Mouse (Mus musculus) neural tube, embryonic 13.5 days (tissue): ENCODE data around the gene Abt1. TPM values are rescaled to one million over a fixed set of nuclear protein-coding genes. Genes with fewer than 3 reads are reported as not detected.
"Not testable (repeated sequence)": the region's sequence is repeated elsewhere in the genome, so short reads cannot be mapped to it uniquely, and the experiment has no call there.

ENCODE experiments used
- ATAC-seq: fragments of 200-750 bp; cut with Nextera tagmentation; 2 replicates; pipeline ENCODE4 v1.8.0; 2017; ENCODE audit warnings: low read depth, mild to moderate bottlenecking, moderate TSS enrichment, moderate library complexity
- H3K27ac ChIP-seq: fragments of 300-500 bp; sonication (generic); replicated peaks from 2 replicates; pipeline ENCODE4 v1.5.1; 2015; ENCODE audit warnings: moderate library complexity, mild to moderate bottlenecking, inconsistent platforms
- H3K27me3 ChIP-seq: fragments of 300-500 bp; sonication (generic); 2 replicates; pipeline ENCODE4 v1.6.1; 2015; ENCODE audit warnings: mild to moderate bottlenecking, inconsistent platforms
- H3K36me3 ChIP-seq: fragments of 300-500 bp; sonication (generic); 2 replicates; pipeline ENCODE4 v1.6.1; 2015; ENCODE audit warnings: mild to moderate bottlenecking, inconsistent platforms
- H3K4me1 ChIP-seq: fragments of 300-500 bp; sonication (generic); replicated peaks from 2 replicates; pipeline ENCODE4 v1.6.1; 2015; ENCODE audit warnings: inconsistent platforms
- H3K4me2 ChIP-seq: fragments of 300-500 bp; sonication (generic); 2 replicates; pipeline ENCODE4 v1.6.1; 2015; ENCODE audit warnings: inconsistent platforms, mild to moderate bottlenecking, moderate library complexity
- H3K4me3 ChIP-seq: fragments of 300-500 bp; sonication (generic); 2 replicates; pipeline ENCODE4 v1.5.1; 2015; ENCODE audit warnings: mild to moderate bottlenecking, inconsistent platforms
- H3K9ac ChIP-seq: fragments of 300-500 bp; sonication (generic); 2 replicates; pipeline ENCODE4 v1.6.1; 2015; ENCODE audit warnings: moderate library complexity, mild to moderate bottlenecking, inconsistent platforms
- H3K9me3 ChIP-seq: fragments of 300-500 bp; sonication (generic); 2 replicates; pipeline ENCODE4 v1.6.1; 2016; ENCODE audit warnings: inconsistent platforms
- WGBS: fragments of 180-500 bp; shearing (Covaris S2); methylation state at CpG from one replicate; pipeline ENCODE4 v1.1.7; 2015; 5-methylcytosine and 5-hydroxymethylcytosine counted together
- polyA plus RNA-seq: library from polyadenylated mRNA; unstranded; fragments of >200 nt; fragmentation: Nextera tagmentation; extraction: Ambion mirVana; gene quantifications from 2 replicates; pipeline ENCODE4 v1.2.1, GENCODE M21; 2015

Gene Abt1
- polyA plus RNA-seq, 1 experiment from 2014 or later: 9.5 TPM

GRCm38 (mm10) chr13:23411311-23412210 lies 12.1 kb downstream of the Abt1 start:
- peaks cover 35% of the 10 kb centered on the region for H3K27me3 ChIP-seq
- WGBS: 5% methylated on average over 29 of the region's 29 CpGs
- no peaks in the 10 kb centered on the region for H3K9me3 ChIP-seq
- peak; percentile 56; the same call in 1 of the 2 replicates for ATAC-seq
- peak overlapping the region; percentile 56; the same call in 1 of the 2 replicates for H3K9ac ChIP-seq
- 0 out of 2 replicates have a peak, but pooled peaks cover 5% of the 10 kb centered on the region for H3K36me3 ChIP-seq
- peak overlapping the region; percentile 38 for H3K4me3 ChIP-seq
- H3K4me2 ChIP-seq: peak overlapping the region; percentile 59
- peaks cover 16% of the 10 kb centered on the region for H3K4me1 ChIP-seq
- no peak overlapping the region for H3K27ac ChIP-seq

- Histone ChIP-seq H3K36me3 (no peaks in the 10 kb centered on the region), H3K9me3 (no peaks in the 10 kb centered on the region), H3K4me3 (no peak overlapping the region), H3K4me2 (no peak overlapping the region), H3K27me3 (peaks cover 35% of the 10 kb centered on the region), H3K4me1 (peaks cover 16% of the 10 kb centered on the region), H3K27ac (no peak overlapping the region), H3K9ac (no peak overlapping the region)
- WGBS: 78% methylated on average over 9 of the region's 9 CpGs
- no peak for ATAC-seq
Observed at GRCm38 (mm10) chr13:23410632-23411031, 13.0 kb downstream of the Abt1 start.

- ATAC-seq: no peak
- Histone ChIP-seq H3K4me3 (no peak overlapping the region), H3K4me2 (no peak overlapping the region), H3K27ac (no peak overlapping the region), H3K9ac (no peak overlapping the region), H3K36me3 (no peaks in the 10 kb centered on the region), H3K4me1 (peaks cover 8% of the 10 kb centered on the region), H3K27me3 (peaks cover 25% of the 10 kb centered on the region), H3K9me3 (no peaks in the 10 kb centered on the region)
- 6% methylated on average over 2 of the region's 2 CpGs for WGBS
Observed at GRCm38 (mm10) chr13:23402626-23403025, 21.0 kb downstream of the Abt1 start.

GRCm38 (mm10) chr13:23401683-23402527 lies 21.8 kb downstream of the Abt1 start:
- H3K4me2 ChIP-seq: peak overlapping the region; percentile 56
- H3K36me3 ChIP-seq: no peaks in the 10 kb centered on the region
- ATAC-seq: peak; percentile 59; the same call in 1 of the 2 replicates
- no peaks in the 10 kb centered on the region for H3K9me3 ChIP-seq
- WGBS: 2% methylated on average over 19 of the region's 19 CpGs
- peak overlapping the region; percentile 60 for H3K9ac ChIP-seq
- H3K4me3 ChIP-seq: peak overlapping the region; percentile 36
- H3K27me3 ChIP-seq: peaks cover 32% of the 10 kb centered on the region
- peaks cover 8% of the 10 kb centered on the region for H3K4me1 ChIP-seq
- no peak overlapping the region for H3K27ac ChIP-seq

GRCm38 (mm10) chr13:23400771-23401682 lies 22.6 kb downstream of the Abt1 start:
- H3K36me3 ChIP-seq: no peaks in the 10 kb centered on the region
- peaks cover 41% of the 10 kb centered on the region for H3K27me3 ChIP-seq
- H3K27ac ChIP-seq: no peak overlapping the region
- peak overlapping the region; percentile 36 for H3K4me3 ChIP-seq
- 5% methylated on average over 24 of the region's 24 CpGs for WGBS
- peaks cover 14% of the 10 kb centered on the region for H3K4me1 ChIP-seq
- H3K9me3 ChIP-seq: no peaks in the 10 kb centered on the region
- no peak for ATAC-seq
- H3K9ac ChIP-seq: no peak overlapping the region
- H3K4me2 ChIP-seq: peak overlapping the region; percentile 56; the same call in 1 of the 2 replicates

- H3K4me2 ChIP-seq: peak overlapping the region; percentile 64; the same call in 1 of the 2 replicates
- WGBS: 9% methylated on average over 14 of the region's 14 CpGs
Observed at GRCm38 (mm10) chr13:23396913-23397312, 26.8 kb downstream of the Abt1 start.

GRCm38 (mm10) chr13:23396246-23396703 lies 27.4 kb downstream of the Abt1 start:
- Histone ChIP-seq H3K4me2 (peak overlapping the region; percentile 64), H3K4me3 (peak overlapping the region; percentile 42), H3K27me3 (peaks cover 75% of the 10 kb centered on the region), H3K27ac (no peak overlapping the region), H3K9me3 (no peaks in the 10 kb centered on the region), H3K9ac (peak overlapping the region; percentile 38), H3K4me1 (peaks cover 13% of the 10 kb centered on the region), H3K36me3 (no peaks in the 10 kb centered on the region)
- ATAC-seq: no peak
- 1% methylated on average over 31 of the region's 31 CpGs for WGBS

More at GRCm38 (mm10) chr13:23396913-23397312, 26.8 kb downstream of the Abt1 start:
- H3K27ac ChIP-seq, H3K36me3 ChIP-seq, H3K9me3 ChIP-seq, H3K4me3 ChIP-seq, ATAC-seq, H3K9ac ChIP-seq: not testable (repeated sequence)
- Histone ChIP-seq H3K4me1 (peaks cover 17% of the 10 kb centered on the region), H3K27me3 (peaks cover 69% of the 10 kb centered on the region)

GRCm38 (mm10) chr13:23395301-23396245 lies 28.1 kb downstream of the Abt1 start:
- peak overlapping the region; percentile 42 for H3K4me3 ChIP-seq
- no peaks in the 10 kb centered on the region for H3K9me3 ChIP-seq
- H3K4me1 ChIP-seq: peaks cover 13% of the 10 kb centered on the region
- H3K27ac ChIP-seq: no peak overlapping the region
- WGBS: 3% methylated on average over 43 of the region's 43 CpGs
- no peaks in the 10 kb centered on the region for H3K36me3 ChIP-seq
- peaks cover 73% of the 10 kb centered on the region for H3K27me3 ChIP-seq
- H3K4me2 ChIP-seq: peak overlapping the region; percentile 64
- no peak for ATAC-seq
- H3K9ac ChIP-seq: peak overlapping the region; percentile 42; the same call in 1 of the 2 replicates

- peaks cover 8% of the 10 kb centered on the region; the same call in 1 of the 2 replicates for H3K27me3 ChIP-seq
- H3K4me3 ChIP-seq: no peak overlapping the region
- no peak overlapping the region for H3K27ac ChIP-seq
- no peak overlapping the region for H3K4me2 ChIP-seq
- H3K4me1 ChIP-seq: no peaks in the 10 kb centered on the region
- no peak for ATAC-seq
- WGBS: 88% methylated on average over 1 of the region's 1 CpGs
- H3K9me3 ChIP-seq: no peaks in the 10 kb centered on the region
- no peaks in the 10 kb centered on the region for H3K36me3 ChIP-seq
- no peak overlapping the region for H3K9ac ChIP-seq
Observed at GRCm38 (mm10) chr13:23387548-23387947, 36.1 kb downstream of the Abt1 start.

- Histone ChIP-seq H3K27ac (no peak overlapping the region), H3K4me1 (no peaks in the 10 kb centered on the region), H3K36me3 (no peaks in the 10 kb centered on the region), H3K4me3 (no peak overlapping the region), H3K9me3 (no peaks in the 10 kb centered on the region), H3K4me2 (no peak overlapping the region), H3K27me3 (no peaks in the 10 kb centered on the region), H3K9ac (no peak overlapping the region)
- no peak for ATAC-seq
- 56% methylated on average over 1 of the region's 1 CpGs for WGBS
Observed at GRCm38 (mm10) chr13:23383127-23383526, 40.5 kb downstream of the Abt1 start.
